Mouse (Mus musculus): ENCODE results near the gene Prr15.

DNA sequence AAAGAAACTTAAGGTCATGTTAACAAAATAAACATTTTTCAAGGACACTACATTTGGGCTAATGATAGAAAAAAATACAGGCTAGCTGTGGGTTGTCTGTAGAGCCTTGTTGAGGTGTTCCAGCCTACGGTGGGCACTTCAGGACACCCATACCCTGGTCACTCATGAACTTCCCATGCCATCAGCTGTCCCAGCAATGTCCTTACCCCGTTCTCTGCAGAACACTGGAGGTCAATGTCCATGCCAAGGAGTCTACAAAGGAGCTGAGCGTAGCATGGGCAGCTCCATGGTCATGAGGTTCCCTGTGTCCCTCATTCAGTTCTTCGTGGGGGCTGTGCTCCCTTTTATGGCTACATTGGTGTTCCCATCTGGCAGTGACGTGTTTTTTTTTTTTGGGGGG lies 28.1 kb downstream of the Prr15 start:
- TF ChIP-seq POLR2A (IDR thresholded peaks at IDR 0.05; ENCODE audit: extremely low read depth, insufficient read depth, low read length) (no peak), CTCF (IDR thresholded peaks at IDR 0.05; ENCODE audit: low read depth, low read length) (no peak)
